Mouse (Mus musculus) G1E (cell line): ENCODE results near the gene Pltp.

Source experiments
- CTCF ChIP-seq: IDR thresholded peaks from 2 replicates; pipeline ENCODE4 v1.5.1; 2012; ENCODE audit warnings: low read depth, low read length, inconsistent platforms, mixed read lengths
- GATA1 ChIP-seq: IDR thresholded peaks from 2 replicates; pipeline ENCODE4 v1.6.1; 2012; ENCODE audit warnings: borderline replicate concordance, low read length, inconsistent platforms, mixed read lengths
- POLR2AphosphoS5 ChIP-seq: IDR thresholded peaks from 2 replicates; pipeline ENCODE4 v1.6.1; 2012; ENCODE audit warnings: low read depth, low read length, inconsistent platforms; ENCODE audit not compliant: insufficient replicate concordance
- TAL1 ChIP-seq: conservative IDR thresholded peaks from 2 replicates; pipeline ENCODE4 v1.6.1; 2012; ENCODE audit warnings: low read depth, low read length, inconsistent platforms, mixed read lengths

- TF ChIP-seq CTCF (no peak), GATA1 (no peak), POLR2AphosphoS5 (no peak), TAL1 (no peak)
Measured at GRCm38 (mm10) chr2:164795868-164796267, 61.6 kb downstream of the Pltp start.
